Mouse (Mus musculus) heart, adult 2 months (tissue): ENCODE data around the gene Xylt1. TPM values are rescaled to one million over a fixed set of nuclear protein-coding genes. Genes with fewer than 3 reads are reported as not detected.

ENCODE experiments used
- DNase-seq, 2 experiments: peaks; one replicate each; pipeline ENCODE4 v3.0.0; 2021
- H3K27ac ChIP-seq: fragments of 200-600 bp; 2 replicates; pipeline ENCODE4 v1.8.1; 2022
- H3K27me3 ChIP-seq: fragments of 200-500 bp; 2 replicates; pipeline ENCODE4 v1.6.1; 2012; ENCODE audit warnings: mild to moderate bottlenecking, low read length, inconsistent platforms, mixed read lengths; ENCODE audit not compliant: control insufficient read depth, insufficient read depth
- H3K36me3 ChIP-seq: fragments of 200-500 bp; 2 replicates; pipeline ENCODE4 v1.6.1; 2012; ENCODE audit warnings: low read length, inconsistent platforms; ENCODE audit not compliant: control insufficient read depth, insufficient read depth
- H3K4me1 ChIP-seq: fragments of 200-500 bp; 2 replicates; pipeline ENCODE4 v1.6.1; 2011; ENCODE audit warnings: low read length; ENCODE audit not compliant: control insufficient read depth, insufficient read depth
- H3K4me3 ChIP-seq: fragments of 200-600 bp; 2 replicates; pipeline ENCODE4 v1.8.1; 2022
- H3K79me2 ChIP-seq: fragments of 200-500 bp; replicated peaks from 2 replicates; pipeline ENCODE4 v1.6.1; 2012; ENCODE audit warnings: mild to moderate bottlenecking, inconsistent platforms, low read length, moderate library complexity, mixed read lengths; ENCODE audit not compliant: control insufficient read depth, insufficient read depth
- H3K9ac ChIP-seq: fragments of 200-500 bp; 2 replicates; pipeline ENCODE4 v1.6.1; 2012; ENCODE audit warnings: low read depth, mild to moderate bottlenecking, control low read depth, inconsistent platforms, low read length, mixed read lengths
- CTCF ChIP-seq: fragments of 200-600 bp; IDR thresholded peaks from 2 replicates; pipeline ENCODE4 v1.8.1; 2022; ENCODE audit warnings: antibody characterized with exemption, mild to moderate bottlenecking, moderate library complexity
- EP300 ChIP-seq: fragments of 200-500 bp; IDR thresholded peaks from 2 replicates; pipeline ENCODE4 v1.6.1; 2011; ENCODE audit warnings: low read depth, low read length, control low read depth; ENCODE audit not compliant: insufficient read depth
- POLR2A ChIP-seq: fragments of 200-500 bp; IDR thresholded peaks from 2 replicates; pipeline ENCODE4 v1.6.1; 2011; ENCODE audit warnings: mild to moderate bottlenecking, low read depth, low read length, control low read depth; ENCODE audit not compliant: insufficient read depth
- WGBS: fragments of 180-500 bp; shearing (Covaris S2); methylation state at CpG from one replicate; pipeline ENCODE4 v1.1.7; 2018; 5-methylcytosine and 5-hydroxymethylcytosine counted together
- intact Hi-C: fragments of 180-260 bp; cut with DNase I; formaldehyde crosslinking; loops from one replicate; pipeline ENCODE4 v1.15.1; 2025
- polyA plus RNA-seq: library from polyadenylated mRNA; depleted of rRNA; stranded (reverse); fragments of >200 nt; gene quantifications from 2 replicates; pipeline ENCODE4 v1.2.3, GENCODE M21; 2012
- total RNA-seq, 2 experiments: library from RNA; stranded (reverse); gene quantifications; 2 replicates each; pipeline ENCODE4 v1.2.3; 2021

The Xylt1 gene
- total and polyA plus RNA-seq, 3 experiments, result 1.2 to 2.3 (median 1.4) TPM

DNA sequence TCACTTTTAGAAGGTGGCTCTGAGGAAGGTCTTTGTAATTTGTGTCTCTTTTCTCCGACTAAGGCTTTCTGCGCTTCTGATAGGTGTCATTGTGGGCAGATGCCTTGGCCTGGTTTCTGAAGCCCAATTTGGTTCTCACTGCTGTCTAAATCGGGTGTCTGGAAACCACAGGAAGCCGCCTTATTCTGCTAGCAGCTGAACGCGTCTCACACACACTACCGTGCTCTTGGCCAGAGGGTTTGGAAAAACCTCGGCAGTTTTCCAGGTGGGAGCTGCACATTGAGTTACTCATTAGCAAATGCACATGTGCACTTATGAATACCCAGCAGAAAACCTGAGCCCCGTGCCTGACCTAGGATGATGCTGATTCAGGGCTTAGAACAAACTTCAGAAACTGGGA, 52.9 kb downstream of the Xylt1 start:
- TF ChIP-seq EP300 (no peak), POLR2A (no peak), CTCF (no peak)
- WGBS, result 42% methylated on average over 9 of the region's 9 CpGs
- Histone ChIP-seq H3K27me3 (no peaks in the 10 kb centered on the region), H3K9ac (no peak overlapping the region), H3K36me3 (no peaks in the 10 kb centered on the region), H3K79me2 (no peaks in the 10 kb centered on the region), H3K4me3 (no peak overlapping the region), H3K4me1 (peaks cover 6% of the 10 kb centered on the region), H3K27ac (no peak overlapping the region)
- peak; percentile 17 to 28 for DNase-seq
- intact Hi-C loops, result no loop called here

DNA sequence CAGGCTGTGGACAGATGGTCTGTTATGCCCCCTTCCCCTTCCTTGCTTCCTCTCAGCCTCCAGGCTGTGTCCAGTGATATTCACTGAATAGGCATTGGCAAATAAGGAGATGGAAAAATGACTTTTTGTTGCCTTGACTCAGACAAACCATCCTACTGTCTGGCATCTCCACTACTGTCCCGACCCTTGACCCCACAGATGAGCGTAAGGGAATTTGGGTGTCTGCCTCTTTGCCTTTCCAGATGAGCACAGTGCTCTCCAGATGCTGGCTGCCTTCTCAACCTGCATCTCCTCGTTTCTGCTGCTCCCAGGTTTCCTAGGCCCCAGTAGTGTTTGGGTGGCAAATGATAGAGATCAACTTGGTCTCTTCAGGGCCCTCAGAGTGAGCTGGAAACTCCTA, 54.3 kb downstream of the Xylt1 start:
- H3K27ac ChIP-seq, result no peak overlapping the region
- no peaks in the 10 kb centered on the region for H3K36me3 ChIP-seq
- no peak overlapping the region for H3K4me3 ChIP-seq
- intact Hi-C loops, result no loop called here
- DNase-seq, result no peak
- H3K4me1 ChIP-seq, result peaks cover 6% of the 10 kb centered on the region
- no peaks in the 10 kb centered on the region for H3K27me3 ChIP-seq
- no peaks in the 10 kb centered on the region for H3K79me2 ChIP-seq
- WGBS, result 87% methylated on average over 3 of the region's 3 CpGs
- H3K9ac ChIP-seq, result no peak overlapping the region
- TF ChIP-seq CTCF (no peak), EP300 (no peak), POLR2A (no peak)

- intact Hi-C loops, result no loop called here
- Histone ChIP-seq H3K4me3 (no peak overlapping the region), H3K79me2 (no peaks in the 10 kb centered on the region), H3K36me3 (no peaks in the 10 kb centered on the region), H3K27ac (no peak overlapping the region), H3K27me3 (no peaks in the 10 kb centered on the region), H3K4me1 (peaks cover 3% of the 10 kb centered on the region), H3K9ac (no peak overlapping the region)
- TF ChIP-seq POLR2A, result no peak
- no peak for TF ChIP-seq CTCF
- WGBS, result 72% methylated on average over 12 of the region's 12 CpGs
- DNase-seq, result peak; percentile 32 to 37
These were observed 55.1 kb downstream of the Xylt1 start for GRCm38 (mm10) chr7:117435730-117436441.

DNA sequence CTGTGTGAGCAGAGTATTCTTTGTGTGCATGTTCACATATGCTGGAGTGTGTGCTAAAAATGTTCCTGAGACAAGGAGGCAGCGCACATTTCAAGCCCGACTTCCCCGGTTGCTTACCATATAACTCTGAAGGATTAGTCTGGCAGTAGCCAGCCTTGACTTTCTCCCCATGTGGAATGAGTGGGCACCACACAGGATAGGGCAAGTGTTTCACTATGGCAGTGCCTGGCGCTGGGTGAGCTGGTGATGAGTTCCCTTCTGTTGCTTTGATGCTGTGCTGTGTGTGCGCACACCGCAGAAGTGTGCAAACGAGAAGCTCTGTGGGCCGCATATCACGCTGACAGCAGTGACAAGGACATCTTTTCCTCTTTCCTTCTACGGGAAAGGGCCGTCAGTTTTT, 56.1 kb downstream of the Xylt1 start:
- Histone ChIP-seq H3K79me2 (no peaks in the 10 kb centered on the region), H3K27me3 (no peaks in the 10 kb centered on the region), H3K9ac (no peak overlapping the region), H3K36me3 (no peaks in the 10 kb centered on the region), H3K27ac (no peak overlapping the region), H3K4me1 (peaks cover 3% of the 10 kb centered on the region), H3K4me3 (no peak overlapping the region)
- no peak for DNase-seq
- TF ChIP-seq CTCF, result no peak
- TF ChIP-seq POLR2A, result no peak
- intact Hi-C loops, result no loop called here
- WGBS, result 94% methylated on average over 11 of the region's 11 CpGs

DNA sequence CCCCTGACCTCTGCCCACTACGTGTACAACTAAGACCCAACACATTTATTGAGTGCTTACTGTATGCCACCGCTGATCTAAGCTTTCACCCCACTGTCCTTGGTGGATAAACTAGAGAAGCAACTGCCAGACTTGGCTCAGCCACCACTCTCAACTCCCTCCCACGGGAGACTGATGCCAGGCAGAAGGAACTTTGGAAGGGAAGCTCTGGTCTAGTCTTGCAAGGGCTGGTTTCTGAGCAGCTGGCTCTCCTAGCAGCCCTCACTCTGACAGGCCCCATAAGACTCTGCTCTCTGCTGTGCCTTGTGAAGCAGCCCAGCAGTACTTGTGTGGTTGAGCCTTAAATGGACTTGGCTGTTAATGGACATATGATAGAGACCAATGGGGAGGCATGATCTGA, 60.2 kb downstream of the Xylt1 start:
- DNase-seq, result no peak
- no peak overlapping the region for H3K27ac ChIP-seq
- H3K36me3 ChIP-seq, result no peaks in the 10 kb centered on the region; the same call in 1 of the 2 replicates
- TF ChIP-seq EP300, result no peak
- no peak for TF ChIP-seq POLR2A
- TF ChIP-seq CTCF, result no peak
- H3K4me1 ChIP-seq, result no peaks in the 10 kb centered on the region
- intact Hi-C loops, result no loop called here
- H3K27me3 ChIP-seq, result no peaks in the 10 kb centered on the region
- H3K9ac ChIP-seq, result no peak overlapping the region
- 72% methylated on average over 3 of the region's 3 CpGs for WGBS
- H3K79me2 ChIP-seq, result no peaks in the 10 kb centered on the region
- no peak overlapping the region for H3K4me3 ChIP-seq

DNA sequence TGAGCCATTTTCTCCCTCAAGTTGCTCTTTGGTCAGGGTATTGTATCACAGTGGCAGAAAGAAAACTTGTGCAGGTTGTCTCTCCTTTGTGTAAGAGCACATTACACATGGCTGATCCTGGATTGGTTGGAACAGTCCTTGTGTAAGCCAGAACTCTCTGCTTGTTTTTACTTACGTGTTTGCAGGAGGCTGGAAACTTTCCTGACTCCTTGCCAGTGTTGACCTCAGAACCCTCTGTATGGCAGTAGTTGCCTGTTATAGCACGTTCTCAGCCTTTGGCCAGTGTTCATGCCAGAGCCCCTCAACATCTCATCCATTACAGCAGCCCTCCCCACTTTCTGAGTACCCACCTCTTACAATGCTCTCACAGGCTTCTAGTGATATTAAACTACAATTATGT, 61.9 kb downstream of the Xylt1 start:
- no peak for TF ChIP-seq EP300
- TF ChIP-seq CTCF, result no peak
- TF ChIP-seq POLR2A, result no peak
- no peak for DNase-seq
- Histone ChIP-seq H3K27ac (no peak overlapping the region), H3K4me1 (no peaks in the 10 kb centered on the region), H3K9ac (no peak overlapping the region), H3K36me3 (no peaks in the 10 kb centered on the region; the same call in 1 of the 2 replicates), H3K4me3 (no peak overlapping the region), H3K79me2 (no peaks in the 10 kb centered on the region), H3K27me3 (no peaks in the 10 kb centered on the region)
- 76% methylated on average over 2 of the region's 2 CpGs for WGBS
- intact Hi-C loops, result no loop called here
